Mouse (Mus musculus) c-Kit-positive CD71-positive TER-119-positive erythroid progenitor cells, embryonic 14.5 days (primary cell): ENCODE results near the gene Mettl21a.
"Not testable (repeated sequence)": the region's sequence is repeated elsewhere in the genome, so short reads cannot be mapped to it uniquely, and the experiment has no call there.

Experiments
- DNase-seq: peaks from one replicate; pipeline ENCODE4 v3.0.0-alpha.2; 2013; ENCODE audit warnings: low spot score

The Mettl21a gene

DNA sequence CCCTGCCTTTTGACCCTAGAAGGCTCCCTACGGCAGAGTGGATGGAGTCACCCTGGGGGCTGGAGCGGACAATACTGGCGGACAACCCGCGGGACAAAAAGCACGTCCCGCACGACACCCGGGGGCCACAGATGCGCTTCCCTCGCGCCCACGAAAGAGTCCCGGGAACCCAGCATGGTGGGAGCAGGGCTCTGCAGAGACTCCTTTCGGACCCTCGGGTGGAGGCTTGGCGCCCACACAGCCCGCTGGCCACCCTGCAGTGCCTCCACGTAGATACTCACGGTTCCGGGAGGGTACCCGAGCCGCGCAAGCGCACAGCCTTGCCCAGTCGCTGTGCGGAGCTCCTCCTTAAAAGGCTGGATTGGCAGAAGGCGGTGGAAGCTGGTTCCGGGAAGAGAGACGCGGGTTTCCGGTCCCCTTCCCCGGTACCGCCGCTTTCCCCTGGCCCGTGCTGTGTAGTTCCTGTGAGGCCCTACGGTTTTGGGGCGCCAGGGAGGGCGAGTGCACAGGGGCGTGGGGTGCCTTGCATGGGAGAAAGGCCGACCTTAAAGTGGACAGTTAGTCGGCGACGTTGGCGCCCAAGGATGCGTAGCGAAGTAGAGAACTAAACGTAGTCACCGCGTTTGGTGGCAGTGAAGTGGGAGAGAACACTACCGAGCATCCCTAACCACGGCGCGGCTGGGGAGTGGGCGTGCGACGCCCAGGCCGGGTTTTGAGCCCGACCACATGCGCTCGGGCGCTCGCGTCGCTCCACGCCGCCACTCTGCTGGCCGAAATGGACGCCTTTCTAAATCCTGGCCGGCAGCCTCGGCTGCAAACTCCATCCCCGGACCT, at the start of gene Mettl21a:
Mettl21a (minus strand) TSS at position 362 of the 834 bp plus-strand sequence.
- peak; percentile 82 for DNase-seq

- DNase-seq = no peak
These were observed 41.8 kb upstream of the Mettl21a start for GRCm38 (mm10) chr1:64658876-64659275.

DNA sequence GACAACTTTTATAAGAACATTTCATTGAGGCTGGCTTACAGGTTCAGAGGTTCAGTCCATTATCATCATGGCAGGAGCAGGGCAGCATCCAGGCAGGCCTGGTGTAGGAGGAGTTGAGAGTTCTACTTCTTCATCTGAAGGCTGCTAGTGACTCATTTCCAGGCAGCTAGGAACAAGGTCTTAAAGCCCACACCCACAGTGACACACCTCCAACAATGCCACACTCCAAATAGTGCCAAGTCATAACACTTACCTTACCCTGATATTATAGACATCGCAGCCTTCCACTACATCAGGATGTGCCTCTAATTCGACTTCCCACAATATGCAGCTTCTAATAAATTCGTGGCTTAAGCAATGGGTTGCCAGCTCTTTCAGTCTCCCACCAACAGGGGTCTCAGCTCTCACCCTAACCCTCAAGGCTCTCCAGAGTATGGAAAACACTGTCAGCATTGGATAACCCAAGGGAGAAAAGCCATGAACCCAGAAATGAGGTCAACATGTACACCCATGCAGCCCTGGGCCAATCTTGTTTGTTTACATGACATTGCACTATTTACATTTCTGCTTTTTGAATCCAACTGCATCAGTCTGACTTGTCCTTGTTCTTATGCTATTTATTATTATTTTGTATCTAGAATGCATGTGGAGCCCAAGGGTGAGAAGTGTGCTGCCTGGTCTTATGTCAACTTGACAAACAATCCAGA, 39.5 kb upstream of the Mettl21a start:
- DNase-seq = no peak

- no peak for DNase-seq
These were observed 38.4 kb upstream of the Mettl21a start for GRCm38 (mm10) chr1:64655415-64655814.

DNA sequence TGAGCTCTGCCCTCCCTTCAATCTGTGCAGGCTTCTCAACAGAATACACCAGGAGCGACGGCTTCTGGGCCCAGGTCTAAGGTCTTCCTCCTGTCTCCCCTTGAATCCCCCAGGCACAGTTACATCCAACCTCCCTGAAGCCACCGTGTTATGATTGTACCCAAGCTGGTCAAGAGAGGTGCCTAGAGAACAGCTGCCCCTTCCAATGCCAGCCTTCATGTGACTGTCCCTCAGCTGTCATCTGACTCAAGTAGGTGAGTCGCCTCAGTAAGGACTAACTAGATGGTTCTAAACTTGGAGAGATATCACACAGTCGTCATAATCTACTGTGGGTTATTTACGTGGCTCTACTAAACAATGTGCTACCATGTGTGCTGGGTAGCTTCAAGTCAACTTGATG, 36.7 kb upstream of the Mettl21a start:
- no peak for DNase-seq

- DNase-seq = no peak
These were observed 32.5 kb upstream of the Mettl21a start for GRCm38 (mm10) chr1:64649362-64650124.

GRCm38 (mm10) chr1:64644513-64644912, 27.5 kb upstream of the Mettl21a start:
- no peak for DNase-seq

DNA sequence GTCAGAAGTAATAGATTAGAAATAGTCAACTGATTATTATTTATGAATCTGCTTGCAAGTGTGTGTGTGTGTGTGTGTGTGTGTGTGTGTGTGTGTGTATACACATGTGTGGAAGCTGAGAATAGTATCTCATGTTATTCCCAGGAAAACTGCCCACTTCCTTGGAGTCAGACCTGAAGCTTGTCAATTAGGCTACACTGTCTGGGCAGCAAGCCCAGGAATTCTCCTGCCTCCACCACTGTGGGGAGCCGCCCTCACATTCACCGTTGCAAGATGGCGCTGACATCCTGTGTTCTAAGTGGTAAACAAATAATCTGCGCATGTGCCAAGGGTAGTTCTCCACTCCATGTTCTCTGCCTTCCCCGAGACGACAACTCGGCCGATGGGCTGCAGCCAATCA, 25.5 kb upstream of the Mettl21a start:
- not testable (repeated sequence) for DNase-seq

GRCm38 (mm10) chr1:64641069-64641468, 24.0 kb upstream of the Mettl21a start:
- no peak for DNase-seq

- peak; percentile 73 for DNase-seq
These were observed 22.2 kb upstream of the Mettl21a start for GRCm38 (mm10) chr1:64639279-64639678.

DNA sequence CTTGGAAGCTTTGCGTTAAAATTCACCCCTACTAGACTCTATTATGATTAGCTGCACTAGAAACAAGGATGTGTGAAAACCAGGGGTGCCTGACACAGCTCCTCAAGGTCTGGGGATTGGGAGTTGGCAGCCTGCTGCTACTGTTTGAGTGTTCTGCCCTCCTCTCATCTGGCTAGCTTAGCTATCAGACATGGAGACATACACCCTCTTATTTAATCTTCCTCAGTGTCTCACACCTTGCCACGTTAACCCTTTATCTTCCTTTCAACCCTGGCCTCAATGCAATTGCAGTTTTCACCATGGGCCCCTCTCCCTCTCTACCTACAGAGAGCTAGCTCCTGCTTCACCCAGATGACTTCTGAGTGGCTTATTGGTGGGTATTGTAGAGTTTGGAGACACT, 18.6 kb upstream of the Mettl21a start:
- no peak for DNase-seq

- DNase-seq = no peak
These were observed 16.2 kb upstream of the Mettl21a start for GRCm38 (mm10) chr1:64633237-64633636.

DNA sequence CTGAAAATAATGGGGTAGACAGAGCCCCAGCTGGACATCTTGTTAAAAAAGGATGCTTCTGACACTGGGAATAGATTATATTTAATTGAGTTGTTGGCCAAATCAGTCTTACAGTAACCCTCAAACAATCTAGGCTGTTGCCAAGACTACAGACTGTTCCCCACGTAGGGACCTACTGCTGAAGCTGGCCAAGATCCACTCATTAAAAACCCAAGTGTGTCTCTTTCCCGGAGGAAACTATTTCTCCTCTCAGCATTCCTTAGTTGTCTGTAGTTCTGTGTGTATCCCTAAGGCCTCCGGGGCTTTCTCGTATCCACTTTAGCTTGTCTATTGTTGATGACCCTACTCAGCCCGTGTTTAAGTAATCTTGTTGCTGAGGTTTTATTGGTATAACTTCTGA, 14.5 kb upstream of the Mettl21a start:
- DNase-seq = no peak

DNA sequence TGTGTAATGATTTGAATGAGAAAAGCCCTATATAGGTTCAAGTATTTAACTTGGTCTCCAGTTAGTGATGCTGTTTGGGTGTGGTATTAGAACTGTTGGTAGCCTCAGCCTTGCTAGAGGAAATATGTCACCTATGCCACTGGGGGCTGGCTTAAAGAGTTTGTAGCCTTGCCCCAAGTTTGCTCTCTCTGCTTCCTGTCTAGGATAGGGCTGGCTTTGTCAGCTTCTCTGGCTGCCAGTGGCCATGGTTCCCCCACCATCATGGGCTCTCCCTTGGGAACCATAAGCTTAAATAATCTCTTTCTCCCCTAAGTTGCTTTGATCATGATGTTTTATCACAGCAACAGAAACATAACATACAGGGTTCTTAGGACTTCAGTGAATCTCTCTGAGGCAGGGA, 8.2 kb upstream of the Mettl21a start:
- no peak for DNase-seq

- no peak for DNase-seq
These were observed 6.8 kb upstream of the Mettl21a start for GRCm38 (mm10) chr1:64623558-64624435.

- no peak for DNase-seq
These were observed 4.1 kb upstream of the Mettl21a start for GRCm38 (mm10) chr1:64621116-64621515.

- no peak for DNase-seq
These were observed 1.2 kb upstream of the Mettl21a start for GRCm38 (mm10) chr1:64618226-64618625.

GRCm38 (mm10) chr1:64617715-64617984, 608 bp upstream of the Mettl21a start:
- peak; percentile 74 for DNase-seq

GRCm38 (mm10) chr1:64616531-64616880, 536 bp downstream of the Mettl21a start:
- DNase-seq = peak; percentile 29

- no peak for DNase-seq
These were observed 966 bp downstream of the Mettl21a start for GRCm38 (mm10) chr1:64616076-64616475.

DNA sequence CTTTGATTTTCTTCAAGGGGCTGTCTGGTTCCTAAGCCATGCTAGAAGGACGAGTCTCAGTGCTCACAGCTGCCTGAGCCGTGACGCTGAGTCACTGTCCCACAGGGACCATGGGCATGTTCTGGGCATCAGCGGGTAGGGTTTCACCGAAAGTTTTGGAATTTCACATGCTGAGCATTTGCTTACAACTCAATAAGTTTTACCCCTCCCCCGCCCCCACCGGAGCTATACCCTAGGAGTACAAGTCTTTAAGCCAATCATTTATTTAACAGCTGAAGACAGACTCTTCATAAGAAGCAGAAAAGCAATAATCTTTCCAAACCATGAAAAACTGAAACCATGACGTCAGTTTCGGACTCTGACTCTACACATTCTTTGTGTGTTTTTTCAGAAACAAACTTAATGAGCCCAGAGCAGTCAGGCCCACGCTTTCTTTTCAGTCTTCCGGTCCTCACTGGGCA, 1.5 kb downstream of the Mettl21a start:
- no peak for DNase-seq

GRCm38 (mm10) chr1:64614801-64615345, 2.2 kb downstream of the Mettl21a start:
- DNase-seq = no peak
